Mouse (Mus musculus) R1 (cell line): ENCODE results near the gene Med8.

ENCODE experiments used
- DNase-seq: peaks from one replicate; pipeline ENCODE4 v3.0.0-alpha.2; 2018; ENCODE audit warnings: low read depth, low spot score

Med8 gene

GRCm38 (mm10) chr4:118415779-118416178 is 6.6 kb downstream of the Med8 start:
- DNase-seq: no peak

DNA sequence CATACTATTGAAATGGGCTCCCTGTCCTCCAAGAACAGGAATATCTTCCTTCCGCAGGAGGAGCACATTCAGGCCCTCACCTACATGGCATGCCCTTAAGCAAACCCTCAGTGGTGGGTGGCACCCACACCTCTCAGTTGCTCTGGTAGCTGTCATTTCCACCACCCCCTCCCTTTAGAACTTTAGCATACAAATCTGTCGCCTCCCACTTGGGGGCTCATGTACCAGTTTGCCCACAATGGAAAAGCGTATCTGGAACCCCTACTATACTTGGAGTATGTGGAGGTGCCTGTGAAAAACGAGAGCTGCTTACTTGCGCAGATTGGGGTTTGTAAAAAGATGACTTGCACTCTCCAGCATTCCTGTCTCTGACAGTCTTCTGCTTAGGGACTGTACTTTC is 7.2 kb downstream of the Med8 start:
- DNase-seq: no peak

DNA sequence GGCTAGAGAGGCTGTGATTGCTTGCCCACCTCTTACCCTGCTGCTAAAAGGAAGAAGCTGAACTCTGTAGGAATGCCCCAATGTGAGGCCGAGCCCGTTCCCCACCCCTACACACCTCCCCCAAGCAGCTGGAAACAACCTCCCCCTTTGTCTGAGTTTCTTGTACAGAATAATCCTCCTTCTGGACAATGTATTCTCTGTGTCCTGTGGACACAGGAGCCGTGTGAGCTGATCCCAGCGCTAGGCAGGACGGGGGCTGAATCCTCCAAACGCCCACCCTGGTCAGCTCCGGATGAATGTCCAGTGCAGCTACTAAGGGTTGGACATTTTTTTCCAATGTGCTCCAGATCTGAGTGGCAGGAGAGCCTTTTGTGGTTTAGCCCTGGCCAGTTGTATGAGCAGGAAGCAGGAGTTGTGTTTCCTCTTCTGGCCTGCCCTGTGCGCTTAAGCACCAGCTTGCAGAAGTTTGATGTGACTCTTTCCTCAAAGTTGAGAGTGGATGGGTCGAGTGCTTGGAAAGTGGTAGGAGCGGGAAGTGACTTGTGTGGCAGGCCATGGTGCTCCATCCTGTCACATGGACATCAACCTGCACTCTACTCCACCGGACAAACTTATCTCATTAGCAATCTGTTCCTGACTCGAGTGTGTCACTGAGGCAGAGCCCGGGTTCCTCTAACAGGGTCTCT is 8.1 kb downstream of the Med8 start:
- no peak for DNase-seq

GRCm38 (mm10) chr4:118421384-118421783 is 12.2 kb downstream of the Med8 start:
- no peak for DNase-seq

- no peak for DNase-seq
These were observed 15.5 kb downstream of the Med8 start for GRCm38 (mm10) chr4:118424541-118425160.

DNA sequence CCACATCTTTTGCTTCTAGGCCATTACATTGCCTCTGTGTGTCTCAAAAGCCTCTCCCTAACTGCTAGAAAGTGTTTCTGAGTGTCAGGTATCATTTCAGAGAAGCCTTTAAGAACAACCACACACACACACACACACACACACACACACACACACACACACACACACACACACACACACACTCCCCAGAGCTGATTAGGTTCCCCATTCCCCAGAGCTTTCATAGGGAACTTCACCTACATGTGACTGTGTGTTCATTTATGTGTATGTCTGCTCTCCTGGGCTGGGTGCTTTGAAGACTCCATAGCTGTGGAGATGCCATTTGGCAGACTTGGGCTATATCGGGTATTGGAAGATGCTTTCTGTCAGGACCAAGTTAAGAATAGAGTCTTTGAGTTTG is 16.2 kb downstream of the Med8 start:
- DNase-seq: no peak

DNA sequence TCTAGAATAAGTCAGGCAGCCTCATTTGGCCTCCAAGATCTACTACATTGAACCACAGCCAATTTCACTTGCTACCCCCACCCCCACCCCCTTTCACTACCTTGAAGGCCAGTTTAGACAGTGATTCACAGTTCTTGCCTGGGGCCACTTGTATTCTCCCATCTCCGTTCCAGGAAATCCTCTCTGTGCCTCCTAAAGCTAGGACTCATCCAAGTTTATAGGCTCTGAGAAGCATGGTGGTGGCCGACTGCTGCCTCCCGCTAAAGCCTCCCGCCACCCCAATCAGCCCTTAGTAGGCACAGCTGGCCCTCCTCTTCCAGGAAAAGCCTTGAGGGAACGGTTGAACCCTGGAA is 18.3 kb downstream of the Med8 start:
- no peak for DNase-seq

DNA sequence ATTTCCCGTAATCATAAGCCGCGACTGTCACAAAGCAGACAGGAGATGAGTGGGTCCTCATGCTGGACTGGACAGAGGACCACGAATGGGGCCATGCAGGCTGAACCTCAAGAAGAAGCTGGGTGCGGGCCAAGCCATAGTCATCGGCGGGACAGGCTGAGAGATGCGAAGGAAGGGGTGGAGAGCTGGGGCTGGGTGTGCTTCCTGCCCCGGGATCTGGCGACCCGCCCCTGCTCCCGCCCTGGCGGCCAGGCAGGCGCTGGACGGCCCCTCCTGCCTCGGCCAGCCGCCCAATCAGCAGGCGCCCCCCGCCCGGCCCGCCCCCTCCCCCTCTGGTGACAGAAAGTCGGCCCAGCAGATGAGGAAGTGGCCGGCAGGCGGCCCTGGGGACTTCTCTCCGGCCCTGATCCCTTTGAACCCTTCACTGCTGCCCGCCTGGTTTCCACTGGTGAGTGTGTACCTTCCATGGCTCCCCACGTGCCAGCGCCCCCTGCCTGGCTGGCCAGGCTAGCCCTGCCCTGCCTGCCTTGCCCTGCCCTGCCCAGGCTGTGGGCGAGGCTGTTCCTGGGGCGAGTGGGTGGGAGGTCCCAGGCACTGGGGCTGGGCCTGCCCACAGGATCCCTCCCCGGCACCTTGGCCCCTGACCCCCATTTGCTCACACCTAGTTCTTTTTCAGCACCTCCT is 18.8 kb downstream of the Med8 start, which contains the start of gene Elovl1:
TSS of gene Elovl1 (plus strand) at position 326 of the 684 bp plus-strand sequence.
- DNase-seq: peak; percentile 86

DNA sequence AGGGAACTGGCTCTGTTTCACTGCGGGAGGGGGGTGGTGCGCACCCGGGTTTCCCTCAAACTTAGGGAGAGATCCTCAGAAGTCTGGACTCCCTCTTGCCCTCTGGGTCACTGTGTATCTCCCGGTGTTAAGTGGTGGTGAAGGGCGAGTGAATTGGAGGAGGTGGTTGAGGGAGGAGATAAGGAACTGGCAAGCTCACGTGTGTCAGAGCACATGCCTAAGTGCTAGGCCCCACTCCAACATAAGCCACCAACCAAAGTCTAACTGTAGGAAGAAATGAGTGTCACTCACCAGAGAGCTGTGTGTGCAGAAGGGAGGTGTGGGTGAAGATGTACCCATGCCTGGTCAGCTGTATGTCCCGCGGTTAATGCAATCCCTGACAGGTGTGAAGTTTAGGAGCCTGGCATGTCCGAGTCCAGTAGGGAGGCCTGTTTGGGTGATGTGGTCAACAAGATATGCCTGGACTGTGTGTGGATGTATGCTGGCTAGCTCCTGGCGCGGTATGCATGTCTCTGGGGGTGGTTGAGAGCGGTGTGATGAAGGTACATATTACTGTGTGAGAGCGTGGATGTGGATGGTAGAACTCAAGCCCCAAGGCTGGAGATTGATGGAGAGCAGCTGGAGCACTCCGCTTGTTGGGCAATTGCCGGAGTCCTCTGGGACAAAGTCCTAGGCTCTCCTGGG is 19.5 kb downstream of the Med8 start:
- DNase-seq: peak; percentile 37

DNA sequence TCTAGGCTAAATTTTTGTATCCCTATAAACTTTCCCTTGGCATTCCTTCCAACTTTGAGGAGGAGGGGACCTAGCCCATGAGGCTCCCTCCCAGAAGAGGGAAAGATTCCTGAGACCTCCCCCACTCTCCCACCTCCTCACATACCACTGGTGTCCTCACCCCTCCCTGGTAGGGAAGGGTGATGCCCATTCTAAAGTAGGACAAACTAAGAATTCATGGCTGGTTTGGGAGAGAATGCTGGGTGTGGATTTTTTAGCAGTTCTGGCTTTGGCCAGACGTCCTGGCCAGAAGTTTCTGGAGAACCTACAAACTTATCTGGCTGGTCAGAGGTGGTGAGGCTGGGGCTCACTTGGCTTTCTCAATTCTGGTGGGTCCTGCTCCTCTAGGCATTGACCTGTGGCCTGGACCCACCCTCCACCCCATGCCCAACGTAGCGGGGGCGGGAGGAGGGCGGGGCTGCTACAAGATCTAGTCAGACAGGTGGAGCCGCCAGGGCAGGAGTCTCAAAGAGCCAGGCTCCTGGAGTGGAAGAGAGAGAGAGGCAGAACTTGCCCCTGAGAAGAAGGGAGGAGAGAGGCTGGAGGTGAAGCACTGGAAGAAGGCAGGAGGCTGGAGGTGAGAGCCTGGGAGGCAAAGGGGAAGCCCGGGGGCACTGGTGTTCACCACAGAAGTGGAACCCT is 20.2 kb downstream of the Med8 start:
- no peak for DNase-seq

DNA sequence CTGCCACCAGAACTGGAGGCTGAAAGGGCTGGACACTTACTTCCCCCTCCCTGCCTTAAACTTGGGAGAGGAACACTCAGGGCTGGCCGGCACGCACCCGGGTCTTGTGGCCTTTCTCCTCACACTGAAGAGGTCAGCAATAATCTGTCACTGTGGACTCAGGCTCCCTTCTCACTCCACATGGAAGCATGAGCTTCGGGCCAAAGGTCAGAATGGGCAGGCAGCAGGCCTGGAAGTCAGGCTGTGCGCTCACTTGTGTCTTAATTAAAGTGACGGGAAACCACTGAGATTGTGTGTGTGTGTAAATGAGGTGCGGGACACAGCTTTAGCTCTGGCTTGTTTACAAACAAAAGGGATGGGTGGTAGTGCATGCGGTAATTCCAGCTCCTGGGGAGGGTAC is 23.2 kb downstream of the Med8 start:
- DNase-seq: no peak

- DNase-seq: peak; percentile 100
These were observed 27.9 kb downstream of the Med8 start, which contains the start of gene Cdc20 for GRCm38 (mm10) chr4:118436820-118437603. TSS of gene Cdc20 (minus strand) at chr4:118437352.

- DNase-seq: peak; percentile 98
These were observed 28.7 kb downstream of the Med8 start for GRCm38 (mm10) chr4:118437829-118438253.

- DNase-seq: no peak
These were observed 36.0 kb downstream of the Med8 start for GRCm38 (mm10) chr4:118445088-118445487.

GRCm38 (mm10) chr4:118445781-118446414 is 36.8 kb downstream of the Med8 start:
- DNase-seq: peak; percentile 73

DNA sequence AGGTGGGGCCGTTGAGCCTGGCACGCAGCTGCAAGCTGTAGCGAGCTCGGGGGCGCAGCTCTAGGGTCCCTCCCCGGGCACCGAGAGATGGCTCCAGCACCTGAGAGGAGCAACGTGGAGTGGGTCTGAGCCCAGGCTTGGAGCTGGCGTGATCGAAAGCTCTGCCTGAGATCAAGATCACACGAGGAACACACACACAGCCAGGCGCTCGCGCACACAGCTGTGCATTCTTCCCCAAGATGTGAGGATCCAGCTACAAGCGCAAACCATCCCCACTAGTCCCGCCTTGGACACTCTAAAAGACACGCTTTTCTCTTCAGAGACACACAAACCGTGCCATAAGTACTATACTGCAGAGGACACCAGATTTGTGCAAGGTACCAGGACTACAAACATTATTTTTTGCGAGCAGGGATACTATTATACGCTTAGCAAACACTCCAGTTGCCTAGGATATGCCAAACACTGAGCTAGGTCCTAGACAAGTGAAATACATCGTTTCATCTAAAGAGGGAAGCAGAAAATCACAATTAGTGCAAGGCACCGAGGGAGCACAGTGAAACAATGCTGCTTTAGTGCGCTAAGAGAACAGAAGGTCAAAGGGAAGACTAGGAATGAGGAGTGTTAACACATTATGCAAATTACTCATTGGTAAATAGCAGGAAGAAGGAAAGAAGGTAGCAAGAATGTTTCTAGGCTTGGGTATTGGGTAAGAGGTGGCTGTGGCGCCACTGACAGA is 37.4 kb downstream of the Med8 start:
- peak; percentile 42 for DNase-seq

DNA sequence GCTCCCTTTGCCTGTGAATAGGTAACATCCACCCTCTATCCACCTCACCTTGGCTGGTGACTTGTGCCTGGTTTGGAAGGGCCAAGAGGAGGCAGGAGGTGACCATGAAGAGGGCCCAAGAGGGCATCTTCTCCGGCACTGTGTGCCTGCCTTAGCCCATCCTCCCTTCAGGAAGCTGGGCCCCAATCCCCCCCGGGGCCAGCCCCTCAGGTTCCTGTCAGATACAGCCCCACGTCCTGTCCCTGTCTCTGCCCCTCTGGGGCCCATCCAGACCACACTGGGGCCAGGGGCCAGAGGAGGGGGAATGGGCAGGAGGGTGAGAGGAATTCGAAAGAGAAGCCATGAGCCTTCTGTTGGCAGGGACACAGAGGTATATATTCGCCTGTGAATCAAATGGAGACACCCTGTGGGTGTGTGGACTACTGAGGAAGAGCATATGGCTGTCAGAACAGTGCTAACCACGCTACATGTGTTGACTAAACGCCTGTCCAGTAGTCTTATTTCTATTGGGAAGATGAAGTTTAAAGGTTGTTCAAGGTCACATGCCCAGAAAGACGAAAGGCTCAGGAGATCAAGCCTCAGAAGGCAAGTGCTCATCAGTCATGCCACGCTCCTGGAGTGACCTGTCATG is 48.3 kb downstream of the Med8 start, which contains the start of gene Mpl:
TSS of gene Mpl (minus strand) at position 169 of the 631 bp plus-strand sequence.
- DNase-seq: no peak

DNA sequence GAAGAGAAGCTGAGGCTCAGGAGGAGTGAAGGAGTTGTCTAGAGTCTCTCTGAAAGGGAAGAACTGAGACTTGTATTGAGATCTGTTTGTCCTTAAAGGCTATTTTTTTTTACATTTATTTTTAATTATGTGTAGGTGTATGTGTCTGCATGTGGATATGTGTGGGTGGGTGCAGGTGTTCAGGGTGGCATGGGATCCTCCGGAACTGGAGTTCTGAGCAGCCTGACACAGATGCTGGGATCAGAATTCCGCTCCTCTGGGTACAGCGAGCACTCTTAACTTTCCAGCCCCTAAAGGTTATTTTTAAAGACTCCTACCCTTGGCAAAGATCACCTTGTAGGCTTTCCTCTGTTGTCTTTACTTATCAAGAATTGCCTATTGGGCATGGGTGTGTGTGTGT is 55.8 kb downstream of the Med8 start:
- DNase-seq: no peak
